In the genomic region with DNA sequence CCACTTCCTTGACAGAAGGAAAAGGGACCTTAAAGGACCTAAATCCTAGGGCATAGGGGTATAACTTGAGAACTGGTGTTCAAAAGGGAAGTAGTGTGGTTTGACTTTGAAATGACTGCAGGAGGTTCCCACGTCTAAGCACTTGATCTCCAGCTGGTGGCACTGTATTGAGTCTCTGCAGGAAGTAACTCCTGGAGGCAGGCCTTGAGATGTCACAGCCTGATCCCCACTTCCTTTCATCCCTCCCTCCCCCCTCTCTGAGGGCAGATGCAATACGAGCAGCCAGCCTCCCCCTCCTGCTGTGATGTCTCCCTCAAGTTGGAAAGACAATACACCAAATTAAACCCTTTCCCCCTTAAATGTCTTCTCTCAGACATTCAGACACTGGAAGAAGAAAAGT, we compare ENCODE assay signal across 8 mouse cellular contexts. TPM values are rescaled to one million over a fixed set of nuclear protein-coding genes. Genes with fewer than 3 reads are reported as not detected.
DNase-seq lines count a peak whose midpoint lies in the region; ATAC-seq lines count a peak whose summit lies in the region.

No protein-coding gene starts in this region.

- H3K27ac ChIP-seq in hindbrain, embryonic 11.5 days (ENCODE audit: low read depth, low read length), result no peak overlapping the region; the same call in 1 of the 2 replicates
- H3K27ac ChIP-seq in hindbrain, embryonic 14.5 days, result no peak overlapping the region
- H3K27ac ChIP-seq in liver, embryonic 16.5 days (ENCODE audit: low read length), result peak overlapping the region; percentile 41; the same call in 1 of the 2 replicates
- no peak overlapping the region for H3K27ac ChIP-seq in hindbrain, embryonic 16.5 days (ENCODE audit: low read depth, low read length)

- no peak overlapping the region for H3K9ac ChIP-seq in hindbrain, embryonic 11.5 days (ENCODE audit: low read depth, low read length)
- H3K9ac ChIP-seq in hindbrain, embryonic 14.5 days, result no peak overlapping the region
- no peak overlapping the region for H3K9ac ChIP-seq in liver, embryonic 16.5 days (ENCODE audit: low read depth, low read length)
- H3K9ac ChIP-seq in hindbrain, embryonic 16.5 days (ENCODE audit: low read depth, low read length), result no peak overlapping the region

- no peaks in the 10 kb centered on the region for H3K4me1 ChIP-seq in hindbrain, embryonic 11.5 days (replicated peaks; ENCODE audit: control insufficient read depth, insufficient read depth, low read length)
- no peaks in the 10 kb centered on the region for H3K4me1 ChIP-seq in hindbrain, embryonic 14.5 days (replicated peaks; ENCODE audit: control insufficient read depth, insufficient read depth, low read length)
- peaks cover 7% of the 10 kb centered on the region for H3K4me1 ChIP-seq in liver, embryonic 16.5 days (ENCODE audit: control insufficient read depth, low read depth, low read length)
- no peaks in the 10 kb centered on the region for H3K4me1 ChIP-seq in hindbrain, embryonic 16.5 days (ENCODE audit: control insufficient read depth, insufficient read depth, low read depth, low read length)

- intact Hi-C loops in gastrocnemius, postnatal 36 days (cut with DNase I), result no loop called here

- H3K36me3 ChIP-seq in hindbrain, embryonic 11.5 days (ENCODE audit: control insufficient read depth, insufficient read depth, low read length), result no peaks in the 10 kb centered on the region
- no peaks in the 10 kb centered on the region for H3K36me3 ChIP-seq in hindbrain, embryonic 14.5 days (replicated peaks; ENCODE audit: control insufficient read depth, insufficient read depth)
- no peaks in the 10 kb centered on the region for H3K36me3 ChIP-seq in liver, embryonic 16.5 days (ENCODE audit: control insufficient read depth, insufficient read depth)
- H3K36me3 ChIP-seq in hindbrain, embryonic 16.5 days (ENCODE audit: control insufficient read depth, insufficient read depth, low read length), result no peaks in the 10 kb centered on the region

- peak; percentile 10 for DNase-seq in hindbrain, embryonic 11.5 days (ENCODE audit: low spot score)
- no peak for DNase-seq in hindbrain, embryonic 14.5 days (ENCODE audit: low spot score)
- peak; percentile 27 for DNase-seq in adrenal gland, postnatal 25 days
- DNase-seq in spleen, postnatal 36 days (ENCODE audit: low spot score in 2 of 2), result peak; percentile 74 to 78
- DNase-seq in gastrocnemius, postnatal 36 days, result no peak

- no peak overlapping the region for H3K4me3 ChIP-seq in hindbrain, embryonic 11.5 days (ENCODE audit: low read depth, low read length)
- H3K4me3 ChIP-seq in hindbrain, embryonic 14.5 days (replicated peaks; ENCODE audit: low read length), result no peak overlapping the region
- no peak overlapping the region for H3K4me3 ChIP-seq in liver, embryonic 16.5 days (ENCODE audit: low read depth, low read length)
- no peak overlapping the region for H3K4me3 ChIP-seq in hindbrain, embryonic 16.5 days (ENCODE audit: low read length)

- 4% methylated on average over 2 of the region's 2 CpGs for WGBS in hindbrain, embryonic 11.5 days
- 6% methylated on average over 2 of the region's 2 CpGs for WGBS in hindbrain, embryonic 14.5 days
- 5% methylated on average over 2 of the region's 2 CpGs for WGBS in liver, embryonic 16.5 days (ENCODE audit: insufficient replicate concordance)
- 16% methylated on average over 2 of the region's 2 CpGs for WGBS in hindbrain, embryonic 16.5 days

- ATAC-seq in hindbrain, embryonic 11.5 days (ENCODE audit: low FRiP score), result no peak
- ATAC-seq in hindbrain, embryonic 14.5 days (ENCODE audit: low FRiP score), result no peak
- peak; percentile 82 to 85 for ATAC-seq in hematopoietic stem cell, adult 5-6 weeks (replicated peaks in 1 of 2; ENCODE audit: insufficient read depth in 1 of 2, low FRiP score in 2 of 2, low TSS enrichment in 1 of 2, low read depth in 1 of 2, poor library complexity in 2 of 2, severe bottlenecking in 2 of 2)
- ATAC-seq in liver, embryonic 16.5 days (ENCODE audit: low read depth), result peak; percentile 63
- no peak for ATAC-seq in hindbrain, embryonic 16.5 days

- no peaks in the 10 kb centered on the region for H3K27me3 ChIP-seq in hindbrain, embryonic 11.5 days (ENCODE audit: control insufficient read depth, insufficient read depth, low read length)
- no peaks in the 10 kb centered on the region for H3K27me3 ChIP-seq in hindbrain, embryonic 14.5 days (ENCODE audit: control insufficient read depth, insufficient read depth, low read length)
- H3K27me3 ChIP-seq in liver, embryonic 16.5 days (ENCODE audit: control insufficient read depth, insufficient read depth, low read depth, low read length), result no peaks in the 10 kb centered on the region
- no peaks in the 10 kb centered on the region for H3K27me3 ChIP-seq in hindbrain, embryonic 16.5 days (replicated peaks; ENCODE audit: control insufficient read depth, insufficient read depth, low read length)

- H3K4me2 ChIP-seq in hindbrain, embryonic 11.5 days (replicated peaks; ENCODE audit: low read depth, low read length), result no peak overlapping the region
- H3K4me2 ChIP-seq in hindbrain, embryonic 14.5 days (replicated peaks), result no peak overlapping the region
- H3K4me2 ChIP-seq in liver, embryonic 16.5 days (ENCODE audit: low read depth, low read length), result peak overlapping the region; percentile 46
- no peak overlapping the region for H3K4me2 ChIP-seq in hindbrain, embryonic 16.5 days (ENCODE audit: low read length)

- no peaks in the 10 kb centered on the region for H3K9me3 ChIP-seq in hindbrain, embryonic 11.5 days (ENCODE audit: control insufficient read depth, low read length)
- no peaks in the 10 kb centered on the region for H3K9me3 ChIP-seq in hindbrain, embryonic 14.5 days (ENCODE audit: control insufficient read depth, low read length)
- no peaks in the 10 kb centered on the region for H3K9me3 ChIP-seq in liver, embryonic 16.5 days (replicated peaks; ENCODE audit: control insufficient read depth, low read length)
- H3K9me3 ChIP-seq in hindbrain, embryonic 16.5 days (ENCODE audit: control insufficient read depth, low read length), result no peaks in the 10 kb centered on the region

RNA-seq across cellular contexts. Expression of gene C2cd5, which starts 14.6 kb away (rescaled TPM):
- polyA plus RNA-seq in hindbrain, embryonic 11.5 days (2014; fragmentation: Nextera tagmentation; extraction: Ambion mirVana), result 33.1 and 35.5 TPM in 2 replicates
- 36.5 and 40.7 TPM in 2 replicates for polyA plus RNA-seq in hindbrain, embryonic 14.5 days (2014; fragmentation: Nextera tagmentation; extraction: Ambion mirVana)
- total RNA-seq in adrenal gland, postnatal 25 days (2021), result 20.9 and 29.5 TPM in 2 replicates
- total RNA-seq in hematopoietic stem cell, adult 5-6 weeks (2017), result 43.1 and 45.3 TPM in 2 replicates
- 18.4 and 18.5 TPM in 2 replicates for polyA plus RNA-seq in liver, embryonic 16.5 days (2015; fragmentation: Nextera tagmentation; extraction: Ambion mirVana)
- 10 to 100 TPM in 1 of 2 experiments, 1 to 10 TPM in 1; 8.5 to 10.5 TPM for total RNA-seq in gastrocnemius, postnatal 36 days (2021)
- 39.0 and 41.6 TPM in 2 replicates for polyA plus RNA-seq in hindbrain, embryonic 16.5 days (2015; fragmentation: Nextera tagmentation; extraction: Ambion mirVana)

RNA-seq across cellular contexts. Expression of gene Etnk1, which starts 52.5 kb away (rescaled TPM):
- polyA plus RNA-seq in hindbrain, embryonic 11.5 days (2014; fragmentation: Nextera tagmentation; extraction: Ambion mirVana), result 35.5 and 35.9 TPM in 2 replicates
- polyA plus RNA-seq in hindbrain, embryonic 14.5 days (2014; fragmentation: Nextera tagmentation; extraction: Ambion mirVana), result 62.1 and 73.4 TPM in 2 replicates
- 114 and 119 TPM in 2 replicates for total RNA-seq in adrenal gland, postnatal 25 days (2021)
- total RNA-seq in hematopoietic stem cell, adult 5-6 weeks (2017), result 110 and 119 TPM in 2 replicates
- polyA plus RNA-seq in liver, embryonic 16.5 days (2015; fragmentation: Nextera tagmentation; extraction: Ambion mirVana), result 7.8 and 8.7 TPM in 2 replicates
- total RNA-seq in gastrocnemius, postnatal 36 days (2021), result 10 to 100 TPM; 13.7 to 15.2 TPM
- polyA plus RNA-seq in hindbrain, embryonic 16.5 days (2015; fragmentation: Nextera tagmentation; extraction: Ambion mirVana), result 40.5 and 46.6 TPM in 2 replicates

Comparison
In these comparisons a context has a peak if more than half of its experiments do, and no peak if none do; other contexts are left out.
1. DNase-seq: peak in hindbrain, embryonic 11.5 days (single experiment), adrenal gland, postnatal 25 days (single experiment) and spleen, postnatal 36 days (2 of 2); none in hindbrain, embryonic 14.5 days (single experiment) and gastrocnemius, postnatal 36 days (0 of 2).
2. ATAC-seq: peak in hematopoietic stem cell, adult 5-6 weeks (2 of 2) and liver, embryonic 16.5 days (single experiment); none in hindbrain, embryonic 11.5 days (single experiment), hindbrain, embryonic 14.5 days (single experiment) and hindbrain, embryonic 16.5 days (single experiment).